Mouse (Mus musculus) neutrophil, adult 83 days (primary cell): ENCODE data around the gene Rfc5. TPM values are rescaled to one million over a fixed set of nuclear protein-coding genes. Genes with fewer than 3 reads are reported as not detected.

ENCODE experiments used
- total RNA-seq, 2 experiments: library from RNA; stranded (reverse); gene quantifications; one replicate each; pipeline ENCODE4 v1.2.4; 2023

Rfc5 gene
- 10 to 100 TPM; 25.6 to 42.5 TPM for total RNA-seq

DNA sequence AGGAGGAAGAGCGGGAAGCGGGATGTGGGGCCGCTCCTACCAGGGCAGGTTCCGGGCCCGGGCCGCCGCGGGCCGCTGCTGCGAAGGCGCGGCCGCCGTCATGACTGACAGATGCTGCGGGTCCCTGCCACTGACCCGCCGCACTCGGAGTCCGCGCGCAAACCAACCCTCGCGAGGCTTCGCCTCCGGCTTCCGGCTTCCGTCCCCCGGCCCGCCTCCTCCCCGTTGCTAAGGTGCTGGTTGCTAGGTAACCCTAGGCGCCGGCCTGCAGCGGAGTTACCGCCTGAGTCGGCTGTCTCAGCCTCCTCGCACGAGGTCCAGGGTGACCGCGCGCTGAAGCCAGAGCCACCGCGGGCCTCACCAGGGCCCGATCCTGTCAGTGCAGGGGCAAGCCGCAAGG lies at the start of gene Rfc5:
Rfc5 (minus strand) TSS at position 171 of the 400 bp plus-strand sequence.

DNA sequence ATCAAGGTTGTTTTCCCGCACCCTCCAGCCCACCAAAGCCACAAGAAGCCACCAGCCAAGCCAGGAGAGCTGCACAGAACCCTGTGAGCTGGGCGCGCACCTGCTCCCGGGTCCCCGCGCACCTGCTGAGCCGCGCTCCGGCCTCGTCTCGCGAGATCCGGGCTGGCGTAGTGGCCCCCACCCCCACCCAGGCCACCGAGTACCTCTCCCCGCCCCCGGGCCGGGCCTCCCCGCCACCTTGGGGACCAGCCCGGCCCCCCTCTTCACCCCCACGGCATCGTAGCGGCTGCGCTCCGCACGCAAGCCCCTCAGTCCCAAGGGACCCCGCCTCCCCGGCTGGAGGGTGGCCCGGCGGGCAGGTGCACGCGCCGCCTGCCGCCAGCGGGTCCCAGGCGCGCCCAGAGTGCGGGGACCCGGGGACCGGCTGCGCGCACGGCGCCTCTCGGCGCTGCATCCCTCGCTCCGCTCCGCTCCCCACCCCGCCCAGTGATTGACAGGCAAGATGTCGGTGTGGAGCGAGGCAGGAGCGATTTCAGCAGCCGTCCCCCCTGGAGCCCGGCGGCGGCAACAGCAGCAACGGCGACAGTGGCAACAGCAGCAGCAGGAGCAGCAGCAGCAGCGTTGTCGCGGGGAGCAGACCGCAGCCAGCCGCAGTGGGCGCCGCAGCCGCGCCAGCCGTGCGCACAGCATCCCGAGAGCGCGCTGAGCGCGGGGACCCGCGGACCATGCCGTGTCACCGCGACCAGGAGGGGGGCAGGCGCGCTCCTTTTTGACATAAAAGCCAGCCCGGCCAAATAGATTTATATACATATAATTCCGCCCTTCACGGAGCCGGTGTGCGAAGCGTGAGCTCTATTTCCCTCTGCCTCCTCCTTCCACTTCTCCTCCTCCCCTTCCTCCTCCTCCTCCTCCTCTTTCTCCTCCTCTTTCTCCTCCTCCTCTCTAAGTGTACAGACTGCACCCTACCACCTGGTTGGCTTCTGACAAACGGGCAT lies 25.0 kb upstream of the Rfc5 start, which contains the start of gene Ksr2:
Ksr2 (plus strand) TSS at position 494 of the 995 bp plus-strand sequence.

DNA sequence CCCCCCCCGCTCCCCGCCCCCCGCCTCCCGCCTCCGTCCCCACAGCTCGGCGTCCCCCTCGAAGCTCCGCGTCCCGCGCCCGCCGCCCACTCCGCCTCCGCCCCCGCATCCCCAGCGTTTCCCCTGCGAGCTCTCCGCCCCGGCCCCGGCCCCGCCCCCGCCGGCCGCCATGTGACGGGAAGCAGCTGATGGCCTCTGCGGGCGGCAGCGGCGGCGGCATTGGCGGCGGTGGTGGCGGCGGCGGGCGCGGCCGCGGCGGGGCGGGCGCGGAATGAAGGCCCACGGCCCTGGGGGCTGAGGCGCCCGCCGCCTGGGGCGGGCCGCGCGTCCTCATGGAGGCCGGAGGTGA lies 31.7 kb downstream of the Rfc5 start, which contains the start of gene Wsb2:
Wsb2 (plus strand) TSS at position 176 of the 349 bp plus-strand sequence.

Other genes with a start within 250 kb of the Rfc5 start
- 10 to 100 TPM; 46.7 to 54.5 TPM for gene Pebp1, start 101.4 kb downstream of the Rfc5 start, total RNA-seq
- gene Vsig10, start 70.0 kb downstream of the Rfc5 start, total RNA-seq, result 1 to 10 TPM; 5.0 to 7.9 TPM
- gene Wsb2, start 31.7 kb downstream of the Rfc5 start, total RNA-seq, result 10 to 100 TPM; 25.5 to 30.3 TPM
- gene Ksr2, start 25.0 kb upstream of the Rfc5 start, total RNA-seq, result not detected